Mouse (Mus musculus) embryonic fibroblast, embryonic 13.5 days (primary cell): ENCODE results near the gene 1700061G19Rik.

Experiments
- CTCF ChIP-seq: IDR thresholded peaks from 2 replicates; pipeline ENCODE4 v1.5.1; 2011; ENCODE audit warnings: mild to moderate bottlenecking, control low read depth, low read length, moderate library complexity, borderline replicate concordance; ENCODE audit not compliant: insufficient read depth
- POLR2A ChIP-seq: IDR thresholded peaks from 2 replicates; pipeline ENCODE4 v1.6.1; 2011; ENCODE audit warnings: low read depth, mild to moderate bottlenecking, control low read depth, low read length, moderate library complexity

GRCm38 (mm10) chr17:56884331-56884730, 9.1 kb downstream of the 1700061G19Rik start:
- no peak for TF ChIP-seq POLR2A
- TF ChIP-seq CTCF, result no peak
